Mouse (Mus musculus) c-Kit-positive CD71-negative TER-119-negative erythroid progenitor cells, embryonic 14.5 days (primary cell): ENCODE data around the gene Gm10160.

Experiments
- DNase-seq: peaks from one replicate; pipeline ENCODE4 v3.0.0-alpha.2; 2013; ENCODE audit warnings: low read depth

Gene Gm10160

GRCm38 (mm10) chr7:81827806-81828667, 27.6 kb downstream of the Gm10160 start:
- DNase-seq, result no peak

- DNase-seq, result no peak
Measured at GRCm38 (mm10) chr7:81825381-81825780, 30.2 kb downstream of the Gm10160 start.

GRCm38 (mm10) chr7:81824906-81825305, 30.7 kb downstream of the Gm10160 start:
- no peak for DNase-seq

- DNase-seq, result no peak
Measured at GRCm38 (mm10) chr7:81806067-81806466, 49.5 kb downstream of the Gm10160 start.
